Mouse (Mus musculus): ENCODE results near the gene Morn1.

Gene Morn1

DNA sequence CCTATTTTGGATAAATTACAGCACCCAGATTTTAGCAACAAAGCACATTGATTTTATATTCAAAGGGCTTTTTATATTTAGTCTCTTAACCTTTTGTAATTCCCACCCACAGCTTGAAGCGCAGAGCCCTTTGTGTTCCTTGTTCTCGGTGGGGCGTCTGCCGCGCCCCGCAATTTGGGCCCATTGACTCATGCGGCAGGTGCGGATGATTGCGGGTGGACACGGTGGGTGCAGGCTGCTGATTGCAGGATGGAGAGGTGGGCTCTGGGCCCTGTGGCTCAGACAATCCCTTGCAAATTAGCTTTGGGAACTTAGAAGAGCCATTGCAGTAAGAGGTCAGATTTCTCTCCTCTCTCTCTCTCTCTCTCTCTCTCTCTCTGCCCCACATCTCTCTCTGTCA, 31.9 kb downstream of the Morn1 start:
- no peak for DNase-seq (ENCODE audit: low spot score)

DNA sequence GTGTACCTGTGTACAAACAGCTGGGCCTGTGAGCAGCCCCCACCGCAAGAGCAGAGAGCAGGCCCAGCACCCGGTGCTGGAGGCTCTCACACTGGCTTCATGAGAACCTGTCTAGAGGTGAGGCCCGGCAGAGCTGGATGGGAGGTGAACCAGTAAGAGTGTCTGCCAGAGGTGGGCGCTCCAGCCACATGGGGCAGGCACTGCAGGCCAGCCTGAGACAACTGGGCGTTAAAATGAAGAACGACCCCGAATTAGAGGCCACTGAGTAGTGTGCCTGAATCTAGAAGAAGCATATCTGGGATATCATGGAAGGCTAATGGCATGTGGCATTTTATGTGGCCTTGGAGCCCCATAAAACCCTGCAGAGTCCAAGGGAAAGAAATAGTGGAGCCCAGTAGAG, 33.7 kb downstream of the Morn1 start:
- no peak for DNase-seq (ENCODE audit: low spot score)

DNA sequence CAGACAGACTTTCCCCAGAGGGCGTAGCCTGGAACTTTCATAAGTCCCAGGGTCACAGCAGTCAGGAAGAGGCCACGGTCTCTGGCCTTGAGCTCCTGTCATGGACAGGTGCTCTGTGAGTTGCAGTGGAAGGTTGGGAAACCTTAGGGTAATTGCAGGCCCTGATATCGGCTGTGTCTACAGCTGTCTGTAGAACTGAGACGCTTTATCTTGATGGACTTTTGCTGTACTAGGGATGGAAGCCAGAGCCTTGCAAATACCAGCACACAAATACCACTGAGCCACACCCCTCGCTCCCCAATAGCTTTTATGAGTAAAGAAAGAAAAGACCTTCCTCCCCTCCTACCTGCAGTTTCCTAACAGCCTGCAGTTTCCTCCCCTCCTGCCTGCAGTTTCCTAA, 34.2 kb downstream of the Morn1 start:
- no peak for DNase-seq (ENCODE audit: low spot score)

DNA sequence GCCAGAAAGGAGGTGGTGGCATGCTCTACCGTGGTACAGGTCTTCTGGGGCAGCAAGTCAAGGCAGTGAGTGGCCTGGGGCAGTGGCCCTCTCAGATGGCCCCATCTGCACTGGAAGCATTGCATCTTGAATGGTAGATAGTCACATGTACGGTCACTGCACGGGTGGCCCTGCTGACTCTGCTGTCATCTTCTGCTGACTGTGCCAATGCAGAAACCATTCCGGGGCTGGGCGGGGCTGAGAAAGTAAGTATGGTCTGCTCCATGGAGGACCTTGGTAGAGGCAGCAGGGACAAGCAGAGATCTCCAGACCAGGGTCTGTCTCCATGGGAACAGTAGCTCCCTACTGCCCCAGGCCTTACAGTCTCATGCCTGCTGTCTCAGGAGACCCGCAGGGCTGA, 34.8 kb downstream of the Morn1 start:
- DNase-seq (ENCODE audit: low spot score), result no peak

DNA sequence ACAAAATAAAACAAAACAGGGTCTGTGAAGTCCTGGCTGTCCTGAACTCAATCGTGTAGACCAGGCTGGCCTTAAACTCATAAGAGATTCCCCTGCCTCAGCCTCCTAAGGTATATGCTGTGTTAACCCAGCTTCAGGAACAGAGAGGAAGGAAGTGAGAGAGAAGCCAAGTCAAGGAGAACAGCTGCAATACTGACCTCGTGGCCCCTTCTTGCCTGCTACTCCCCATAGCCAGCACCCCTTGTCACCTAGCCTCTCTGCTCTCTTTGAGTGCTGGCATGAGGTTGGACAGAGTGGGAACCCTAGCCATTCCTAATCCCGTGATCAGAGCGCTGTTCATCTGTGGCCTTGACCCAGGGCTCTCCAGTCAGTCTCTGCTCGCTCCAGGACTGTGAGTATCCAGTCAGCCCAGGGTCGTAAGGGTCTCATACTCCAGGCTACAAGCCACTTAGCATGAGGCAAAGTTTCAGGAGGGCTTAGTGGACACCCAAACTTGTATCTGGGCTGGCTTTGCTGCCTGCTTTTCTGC, 35.6 kb downstream of the Morn1 start:
- DNase-seq (ENCODE audit: low spot score), result no peak

DNA sequence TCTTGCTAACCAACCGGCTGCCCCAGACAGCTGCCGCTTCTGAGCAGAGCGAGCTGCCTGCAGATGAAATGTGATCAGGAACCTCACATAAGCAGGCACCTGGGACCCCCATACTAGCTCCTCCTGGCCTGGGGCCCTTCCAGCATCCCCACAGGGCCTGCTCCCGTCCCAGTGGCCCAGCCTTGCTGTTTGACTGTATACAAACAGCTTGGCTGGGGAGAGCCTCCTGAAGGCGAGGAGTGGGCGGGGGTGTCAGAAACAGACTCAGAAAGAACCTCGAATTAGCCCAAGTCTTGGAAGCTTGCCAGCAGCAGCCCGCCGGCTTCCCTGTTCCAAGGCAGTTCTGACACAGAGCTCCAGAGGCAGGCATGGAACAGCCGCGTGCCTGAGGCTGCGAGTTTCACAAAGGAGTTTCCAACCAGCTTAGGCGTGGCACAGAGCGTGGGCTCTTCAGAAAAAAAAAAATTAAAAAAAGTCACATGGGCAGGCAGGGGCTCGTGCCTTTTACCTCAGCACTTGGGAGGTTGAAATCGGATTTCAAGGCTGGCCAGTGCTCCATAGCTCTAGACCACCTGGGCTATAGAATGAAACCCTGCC, 36.2 kb downstream of the Morn1 start:
- DNase-seq (ENCODE audit: low spot score), result peak; percentile 78

DNA sequence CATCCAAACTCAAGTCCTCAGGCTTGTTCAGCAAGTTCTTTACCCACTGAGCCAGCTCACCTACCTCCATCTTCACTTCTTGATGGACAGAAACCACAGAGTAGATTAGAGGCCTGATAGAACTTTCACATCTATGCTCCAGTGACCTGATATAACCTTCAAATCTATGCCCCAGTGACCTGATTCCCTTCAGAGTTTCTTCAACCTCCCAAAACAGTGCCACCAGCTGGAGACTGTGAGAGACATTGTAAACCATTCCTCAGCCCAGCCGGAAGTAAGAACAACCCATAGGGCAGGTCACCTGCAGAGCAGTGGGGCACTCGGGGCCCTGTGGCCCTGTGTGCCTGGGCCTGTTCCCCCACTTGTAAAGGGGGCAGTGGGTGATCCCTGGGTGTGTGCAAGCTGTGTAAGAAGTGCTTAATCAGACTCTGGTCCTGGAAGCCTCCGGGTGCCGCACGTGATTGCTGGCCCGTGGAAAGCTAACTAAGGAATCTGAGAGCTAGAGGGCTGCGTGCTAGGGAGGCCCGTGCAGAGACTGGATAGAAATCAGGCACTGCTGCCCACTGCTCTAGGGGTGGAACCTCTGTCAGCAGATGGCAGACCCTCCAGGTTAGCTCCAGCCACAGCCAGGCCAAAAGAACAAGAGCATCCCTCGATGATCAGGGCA, 37.6 kb downstream of the Morn1 start:
- DNase-seq (ENCODE audit: low spot score), result no peak

DNA sequence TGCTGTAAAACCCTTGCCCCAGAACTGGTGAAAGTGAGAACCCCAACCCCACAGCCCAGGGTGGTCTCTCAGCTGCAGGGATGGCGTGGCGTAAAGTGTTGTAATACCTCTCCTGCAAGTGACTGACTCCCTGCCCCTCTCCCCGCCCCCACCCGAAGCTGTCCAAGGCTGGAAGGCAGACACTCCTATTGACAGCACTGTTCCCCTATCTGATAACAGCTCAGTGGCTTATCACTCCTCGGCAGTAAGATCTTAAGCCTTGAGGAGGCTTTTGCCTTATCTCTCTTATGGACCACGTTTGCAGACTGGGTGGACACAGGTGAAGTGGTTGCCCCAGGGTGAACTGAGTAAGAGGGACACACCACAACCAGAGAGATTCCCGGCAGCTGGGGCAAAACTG, 38.9 kb downstream of the Morn1 start:
- DNase-seq (ENCODE audit: low spot score), result no peak

DNA sequence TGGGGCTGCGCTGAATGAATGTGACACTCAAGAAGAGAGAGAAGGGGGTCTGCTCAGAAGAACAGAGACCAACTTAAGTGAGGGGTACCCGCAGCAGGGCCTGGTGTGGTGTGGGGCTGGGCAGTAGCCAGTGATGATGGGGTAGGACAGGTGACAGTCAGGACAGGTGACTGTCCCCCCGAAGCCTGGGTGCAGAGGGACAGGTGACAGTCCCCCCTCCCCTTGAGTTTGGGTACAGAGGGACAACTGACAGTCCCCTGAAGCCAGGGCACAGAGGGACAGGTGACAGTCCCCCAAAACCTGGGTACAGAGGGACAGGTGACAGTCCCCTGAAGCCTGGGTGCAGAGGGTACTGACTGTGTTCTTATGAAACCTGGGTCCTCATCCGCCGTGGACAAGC, 39.8 kb downstream of the Morn1 start:
- no peak for DNase-seq (ENCODE audit: low spot score)

DNA sequence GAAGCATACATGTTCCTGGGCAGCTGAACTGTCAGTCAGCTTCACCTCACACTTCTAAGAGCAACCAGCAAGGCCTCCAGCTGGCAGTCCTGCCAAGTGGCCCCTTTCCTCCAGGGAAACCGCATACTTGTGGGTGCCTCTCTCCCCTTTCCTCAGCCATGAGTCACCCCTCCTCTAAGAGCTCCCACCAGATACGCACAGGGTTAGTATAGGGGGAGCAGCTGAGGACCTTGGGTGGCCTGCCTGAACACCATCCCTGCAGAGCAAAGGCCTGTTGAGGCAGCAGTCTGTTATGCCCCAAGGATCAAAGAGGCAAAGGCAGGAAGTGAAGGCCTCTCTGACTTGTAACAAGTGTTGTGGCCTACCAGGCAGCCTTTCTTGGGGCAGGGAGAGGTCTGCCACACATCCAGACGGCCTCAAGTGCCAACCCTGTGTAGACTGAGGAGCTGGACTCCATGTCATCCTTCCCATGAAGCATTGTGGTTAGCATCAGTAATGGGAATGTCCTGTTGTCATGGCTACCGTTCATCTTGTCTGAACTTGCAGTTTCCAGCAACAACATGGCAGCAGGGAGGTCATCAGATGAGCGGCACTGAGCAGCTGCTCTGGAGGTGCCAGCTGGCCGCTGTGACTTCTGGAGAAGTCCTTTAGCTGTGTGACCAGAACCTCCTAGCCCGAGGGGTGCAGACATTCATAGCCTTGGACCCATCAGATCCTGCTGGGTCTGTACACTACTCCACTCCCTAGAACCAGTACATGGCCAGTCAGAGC, 40.4 kb downstream of the Morn1 start:
- DNase-seq (ENCODE audit: low spot score), result no peak

DNA sequence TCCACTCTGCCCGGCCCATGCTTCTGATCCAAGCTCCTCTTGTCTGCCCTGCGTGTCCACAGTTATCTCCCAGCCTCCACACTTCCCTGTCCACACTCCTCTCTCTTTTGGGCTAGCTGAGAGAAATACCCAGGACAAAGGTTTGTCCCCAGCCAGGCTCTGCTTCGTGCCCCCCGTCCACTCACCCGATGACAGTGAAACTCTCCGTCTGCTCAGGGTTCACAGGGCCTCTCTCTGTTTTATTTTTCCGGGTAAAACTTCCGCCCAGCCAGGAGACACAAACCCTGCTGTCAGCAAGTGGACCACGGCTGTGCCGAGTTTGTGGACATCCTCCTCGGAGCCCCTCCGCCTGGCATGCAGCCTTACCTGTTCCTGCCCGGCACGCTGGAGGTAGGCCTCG, 42.0 kb downstream of the Morn1 start:
- no peak for DNase-seq (ENCODE audit: low spot score)

DNA sequence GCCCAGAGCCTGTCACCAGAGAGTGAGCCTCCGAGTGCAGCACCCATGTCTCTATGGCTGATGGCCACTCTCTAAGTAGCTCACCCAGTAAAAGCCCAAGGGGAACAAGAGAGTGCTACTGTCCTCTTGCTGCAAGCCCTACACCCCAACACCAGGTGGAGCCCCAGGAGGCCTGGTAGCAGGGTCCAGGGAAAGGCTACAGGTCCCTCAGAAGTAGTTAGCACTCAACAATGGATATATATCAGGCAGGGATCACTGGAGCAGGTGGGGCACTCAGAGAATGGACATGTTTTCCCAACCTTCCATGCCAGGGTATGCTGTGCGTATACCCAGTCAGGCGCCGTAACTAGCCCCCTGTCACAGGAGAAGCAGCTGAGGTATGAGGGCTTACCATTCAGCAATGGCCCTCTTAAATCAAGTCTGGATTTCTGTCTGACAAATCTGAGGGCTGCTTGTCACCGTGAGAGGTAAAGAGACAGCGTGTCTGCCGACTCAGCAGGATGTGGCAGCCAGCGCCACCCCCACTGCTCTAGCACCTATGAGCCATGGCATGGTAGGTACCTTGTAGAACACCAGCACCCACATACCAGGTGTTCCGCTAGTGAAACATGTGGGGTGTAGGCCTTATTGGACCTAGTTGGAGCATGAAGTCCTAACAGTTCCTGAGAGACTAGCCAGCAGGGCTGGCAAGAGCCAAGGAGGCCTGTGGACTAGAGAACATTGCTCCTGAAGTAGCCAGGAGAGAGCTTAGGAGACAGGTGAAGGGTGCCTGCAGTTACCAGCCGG, 42.9 kb downstream of the Morn1 start:
- DNase-seq (ENCODE audit: low spot score), result no peak

DNA sequence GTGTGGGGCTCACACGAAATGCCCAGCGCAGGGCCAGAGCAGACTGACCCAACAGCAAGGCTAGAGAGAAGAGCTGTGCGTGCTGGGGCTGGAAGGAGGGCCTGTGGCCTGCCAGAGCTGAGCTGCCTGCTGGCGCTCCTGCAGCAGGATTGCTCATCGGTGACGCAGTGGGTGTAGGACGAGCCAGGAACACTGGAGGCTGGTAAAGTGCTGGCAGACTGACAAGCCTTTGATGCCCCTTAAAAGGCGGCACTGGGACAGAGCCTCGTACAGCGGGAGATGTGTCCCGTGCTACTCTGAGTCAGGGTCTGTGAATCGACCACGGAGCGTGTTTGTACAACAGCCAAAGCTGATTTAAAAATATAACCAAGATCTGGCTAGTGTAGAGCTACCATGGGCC, 43.6 kb downstream of the Morn1 start:
- DNase-seq (ENCODE audit: low spot score), result peak; percentile 71

DNA sequence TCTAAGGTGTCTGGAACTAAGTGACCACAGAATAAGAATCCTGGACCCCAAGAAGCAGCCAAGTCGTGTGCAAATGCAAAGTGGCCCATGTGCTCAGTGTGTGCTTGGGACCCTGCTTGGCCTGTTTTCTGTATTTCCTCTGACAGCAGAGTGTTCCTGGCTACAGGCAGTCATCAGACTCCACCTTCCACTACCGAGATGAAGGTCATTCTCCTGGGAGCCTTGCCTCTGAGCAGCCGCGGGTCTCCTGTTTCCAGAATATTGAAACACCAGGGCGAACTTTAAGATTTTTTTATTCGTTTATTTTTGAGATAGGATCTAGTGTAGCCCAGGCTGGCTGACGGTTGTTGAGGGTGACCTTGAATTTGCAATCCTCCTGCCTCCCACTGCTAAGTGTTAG, 44.2 kb downstream of the Morn1 start:
- DNase-seq (ENCODE audit: low spot score), result no peak

DNA sequence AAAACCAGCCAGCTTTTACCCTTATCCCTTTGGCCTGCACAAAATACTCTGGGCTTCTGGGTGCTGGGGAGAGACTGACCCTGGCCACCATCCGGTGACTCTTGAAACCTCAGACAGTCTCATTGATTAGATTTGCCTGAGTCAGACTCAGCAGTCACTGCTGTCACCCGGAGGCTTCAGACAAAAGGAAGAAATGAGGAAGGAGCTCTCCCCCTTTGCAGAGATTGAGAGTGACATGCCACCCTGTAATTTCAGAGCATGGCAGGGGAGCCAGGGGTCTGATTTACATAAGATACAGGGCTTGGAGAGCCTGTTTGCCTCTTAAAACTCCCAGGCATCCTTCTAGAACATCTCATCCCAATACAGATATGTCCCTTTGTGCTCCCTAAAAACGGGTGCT, 46.8 kb downstream of the Morn1 start:
- DNase-seq (ENCODE audit: low spot score), result no peak

DNA sequence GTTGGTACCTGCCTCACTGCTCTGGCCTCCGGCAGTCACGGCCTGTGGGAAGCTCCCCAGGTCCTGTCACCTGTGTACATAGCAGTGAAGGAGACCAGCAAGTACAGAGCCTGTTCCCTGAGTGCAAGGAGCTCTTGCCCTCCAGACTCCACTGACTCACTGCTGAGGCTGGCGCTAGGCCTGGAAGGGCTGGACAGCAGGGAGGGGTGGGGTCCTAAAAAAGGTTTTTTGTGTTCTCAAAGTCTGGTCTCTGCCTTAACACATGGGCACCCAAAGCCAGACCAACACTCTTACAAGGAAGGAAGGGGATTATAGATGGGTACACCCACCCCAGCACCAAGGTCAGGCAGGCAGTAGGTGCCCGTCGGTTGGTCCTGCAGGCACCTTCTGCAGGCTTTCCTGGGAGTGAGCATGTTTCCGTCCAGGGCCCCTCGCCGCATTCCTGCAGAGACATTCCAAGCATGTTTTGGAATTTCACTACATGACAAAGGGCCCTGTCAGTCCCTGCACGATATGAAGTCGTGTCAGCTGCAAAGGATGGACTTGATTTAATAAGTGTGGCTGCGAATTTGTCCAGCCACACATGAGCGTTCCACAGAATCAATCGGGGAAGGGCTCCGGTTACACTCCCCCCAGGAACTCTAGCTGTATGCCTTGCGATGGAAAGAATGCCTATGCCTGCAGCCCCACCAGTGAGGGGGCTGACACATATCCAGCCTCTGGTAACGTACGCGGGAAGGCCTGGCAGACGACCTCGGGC, 47.5 kb downstream of the Morn1 start:
- peak; percentile 62 for DNase-seq (ENCODE audit: low spot score)

DNA sequence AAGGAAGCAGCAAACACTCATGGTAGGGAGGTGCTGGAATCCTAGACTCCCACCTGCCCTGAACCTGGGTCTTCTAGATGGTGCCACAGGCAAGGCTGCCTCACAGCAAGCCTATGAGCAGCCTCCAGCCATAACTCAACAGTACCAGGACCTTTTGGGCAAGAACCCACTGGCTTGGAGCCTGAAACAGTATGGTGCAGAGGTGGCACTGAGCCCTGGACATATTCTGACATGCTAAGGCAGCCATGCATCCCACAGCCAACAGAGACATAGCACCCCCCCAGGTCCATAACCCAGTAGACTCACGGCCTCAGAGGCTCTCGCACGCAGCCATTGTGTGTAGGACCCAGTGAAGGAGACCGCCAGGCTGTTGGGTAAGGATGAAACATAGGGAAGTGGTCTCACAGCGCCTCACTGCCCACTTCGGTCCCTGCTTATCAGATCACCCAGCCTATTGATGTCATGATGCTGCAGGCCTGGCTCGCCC, 48.4 kb downstream of the Morn1 start:
- no peak for DNase-seq (ENCODE audit: low spot score)

DNA sequence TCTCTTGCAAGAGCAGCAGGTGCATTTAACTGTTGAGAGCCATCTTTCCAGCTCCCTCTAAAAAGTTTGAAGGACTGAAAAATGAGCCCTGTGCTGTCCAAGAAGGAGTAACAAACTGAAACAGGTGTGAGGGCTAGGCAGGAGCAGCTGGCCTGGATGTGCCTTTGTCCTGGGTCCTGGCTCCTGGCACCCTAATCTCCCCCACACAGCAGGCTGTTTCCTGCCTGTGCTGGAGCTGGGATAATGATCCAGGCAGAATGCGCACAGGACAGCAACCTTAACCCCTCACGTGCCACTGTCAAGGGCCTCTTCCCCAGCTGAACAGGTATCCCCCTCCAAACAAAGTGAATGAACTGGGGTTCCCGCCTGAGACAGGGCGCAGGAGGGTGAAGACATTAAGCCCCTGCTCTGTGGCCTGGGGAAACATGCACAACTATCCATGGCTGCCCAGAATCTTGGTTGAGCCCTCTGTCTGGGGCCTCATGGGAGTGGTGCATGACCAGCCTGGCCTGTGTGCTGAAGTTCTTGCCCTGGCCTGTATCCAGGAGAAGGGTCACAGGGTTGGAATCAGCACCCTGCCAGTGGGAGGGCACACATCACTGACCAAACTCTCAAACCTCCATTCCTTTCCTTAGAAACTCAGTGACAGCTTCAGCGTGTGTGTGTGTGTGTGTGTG, 49.7 kb downstream of the Morn1 start:
- DNase-seq (ENCODE audit: low spot score), result no peak

DNA sequence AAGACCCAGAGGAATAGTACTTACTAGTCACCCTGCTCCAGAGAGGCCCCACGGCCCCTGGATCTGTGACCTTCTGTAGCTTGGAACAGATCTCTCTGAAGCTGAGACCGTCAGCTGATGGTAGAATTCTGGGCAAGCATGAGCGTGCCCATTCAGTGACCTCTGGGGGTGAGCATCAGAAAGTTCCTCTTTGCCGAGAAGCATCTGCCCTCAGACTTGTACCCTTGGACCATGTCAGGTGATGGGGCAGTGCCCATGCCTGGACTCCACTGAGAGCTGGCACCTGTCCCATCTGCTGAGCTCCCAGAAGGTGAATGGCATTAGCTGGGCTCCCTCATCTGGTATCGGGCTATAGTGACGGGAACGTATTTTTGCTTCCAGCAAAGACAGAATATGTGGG, 51.5 kb downstream of the Morn1 start:
- no peak for DNase-seq (ENCODE audit: low spot score)

DNA sequence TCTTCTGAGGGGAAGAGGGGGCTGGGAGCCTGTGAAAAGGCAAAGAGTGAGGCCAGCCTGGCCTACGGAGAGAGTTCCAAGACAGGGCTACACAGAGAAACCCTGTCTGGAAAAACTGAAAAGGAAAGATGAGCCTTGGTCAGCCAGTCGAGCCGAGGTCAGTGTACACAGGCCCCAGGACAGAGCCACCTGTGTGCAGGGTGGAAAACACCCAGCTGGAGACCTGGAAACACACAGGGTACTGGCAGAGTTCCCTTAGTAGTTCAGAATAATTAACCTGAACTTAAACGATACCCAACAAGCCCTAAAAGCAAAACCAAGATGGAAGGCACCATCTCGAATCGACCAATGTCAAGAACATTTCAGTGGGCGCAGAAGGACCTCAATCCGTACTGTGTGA, 52.1 kb downstream of the Morn1 start:
- no peak for DNase-seq (ENCODE audit: low spot score)
